Mouse (Mus musculus): Measurements from ENCODE around the gene Mrpl21. TPM values are rescaled to one million over a fixed set of nuclear protein-coding genes. Genes with fewer than 3 reads are reported as not detected.

The Mrpl21 gene
- total RNA-seq, 2 experiments from 2014 or later, result 71.8 to 72.5 TPM

DNA sequence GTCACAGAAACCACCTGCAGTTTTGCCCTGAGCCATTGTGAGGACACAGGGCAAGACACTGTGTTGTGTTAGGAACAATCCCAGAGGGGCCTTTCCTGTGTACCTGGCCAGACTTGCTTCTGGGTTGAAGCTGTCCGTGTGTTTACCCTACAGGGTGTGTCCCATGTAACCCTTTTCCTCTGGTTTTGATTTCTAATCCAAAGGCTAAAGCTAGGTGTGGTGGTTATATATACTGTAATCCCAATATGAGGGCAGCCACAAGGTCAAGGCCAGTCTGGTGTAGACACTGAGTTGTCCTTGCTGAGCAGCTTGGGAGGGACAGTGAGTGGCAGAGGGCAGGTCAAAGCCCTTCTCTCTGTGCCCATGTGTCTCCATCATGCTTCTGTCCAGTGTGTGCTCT lies 53.2 kb downstream of the Mrpl21 start:
- no peak for DNase-seq (ENCODE audit: low spot score in 2 of 2)

DNA sequence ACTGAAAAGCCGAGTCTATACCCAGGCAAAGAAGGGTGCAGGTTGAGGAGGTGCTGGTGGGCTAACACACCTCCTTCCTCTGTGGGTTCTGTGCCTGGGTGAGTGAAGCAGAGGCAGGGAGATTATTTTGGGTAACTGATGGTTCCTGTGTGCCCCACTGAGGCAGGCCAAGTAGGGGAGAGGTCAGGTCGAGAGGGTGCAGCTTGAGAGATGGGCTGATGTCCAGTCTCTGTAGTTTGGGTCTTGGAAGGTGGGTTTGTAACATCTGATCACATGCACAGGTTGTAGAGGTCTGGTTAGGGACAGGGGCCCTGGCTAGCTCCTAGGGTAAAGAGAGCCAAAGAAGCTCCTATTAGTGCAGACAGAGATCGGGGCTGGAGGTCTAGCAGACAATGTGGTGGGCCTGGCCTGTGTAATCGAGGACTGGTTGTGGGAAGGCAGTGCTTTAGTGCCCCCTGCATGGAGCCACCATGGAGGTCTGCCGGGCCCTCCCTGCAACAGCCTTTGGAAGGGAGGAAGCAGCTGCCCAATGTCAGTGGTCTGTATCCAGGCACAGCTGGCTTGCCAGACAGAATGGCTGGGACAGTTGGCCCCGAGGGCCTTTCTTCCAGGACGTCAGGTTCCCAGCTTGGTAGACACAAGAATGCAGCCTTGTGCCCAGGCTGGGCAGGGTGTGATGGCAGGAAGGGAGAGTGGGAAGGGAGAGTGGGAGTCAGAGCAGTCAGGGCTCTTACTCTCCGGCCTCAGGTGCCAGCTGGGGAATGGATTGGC lies 54.0 kb downstream of the Mrpl21 start:
- no peak for DNase-seq (ENCODE audit: low spot score in 2 of 2)

DNA sequence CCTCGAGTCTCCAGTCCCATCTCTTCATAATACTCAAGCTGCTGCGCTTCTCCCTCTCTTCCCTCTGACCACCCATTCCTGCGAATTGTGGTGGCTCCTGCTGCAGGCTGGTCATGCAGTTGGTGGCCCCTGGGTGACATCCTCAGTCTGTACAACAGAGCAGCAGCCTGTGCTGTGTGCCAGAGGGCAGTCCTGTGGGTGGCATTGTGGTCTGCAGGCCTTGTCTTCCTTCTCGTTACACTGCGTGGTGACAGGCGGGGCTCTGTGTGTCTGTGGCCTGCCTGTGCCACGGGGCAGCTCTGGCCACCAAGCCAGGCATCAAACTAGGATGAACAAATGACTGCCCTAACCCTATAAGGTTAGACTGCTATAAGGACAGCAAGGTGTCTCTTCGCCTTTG lies 56.5 kb downstream of the Mrpl21 start:
- DNase-seq (ENCODE audit: low spot score in 2 of 2), result no peak

DNA sequence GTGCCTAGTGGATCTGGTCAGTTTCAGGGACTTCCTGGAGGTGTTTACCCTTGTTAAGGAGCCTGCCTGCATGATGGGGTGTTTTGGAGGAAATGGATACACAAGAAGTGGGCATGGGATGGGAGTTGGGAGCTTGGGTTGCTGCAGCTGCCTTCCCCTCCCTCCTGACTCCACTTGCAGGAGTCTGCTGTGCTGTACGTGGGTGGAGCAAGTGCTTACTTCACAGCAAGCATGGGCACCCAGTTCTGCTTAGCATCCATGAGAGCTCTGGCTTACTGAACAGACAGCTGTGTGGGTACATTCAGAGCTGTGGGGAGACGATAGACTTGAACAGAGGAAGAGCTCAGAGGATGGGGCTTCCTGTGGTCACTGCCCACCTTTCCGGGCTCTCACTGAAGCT lies 58.3 kb downstream of the Mrpl21 start:
- no peak for DNase-seq (ENCODE audit: low spot score in 2 of 2)

Small RNA genes within 50 kb of the gene (microRNA-seq; reads per million reads assigned to microRNA genes)
- 0 reads per million in 2 experiments for gene Mir6984 (ENCODE audit: borderline number of aligned reads in 2 of 2)

Other genes starting within 250 kb of the Mrpl21 start
- gene Ighmbp2, start 116 bp downstream of the Mrpl21 start, total RNA-seq (2021), result 1 to 10 TPM; 4.9 to 6.2 TPM
- 100 to 1,000 TPM; 135 to 368 TPM for gene Cpt1a, start 39.4 kb downstream of the Mrpl21 start, total RNA-seq (2021)
- gene Tesmin, start 106.0 kb downstream of the Mrpl21 start, total RNA-seq (2021), result under 1 TPM; 0.17 to 0.26 TPM
- 10 to 100 TPM; 56.8 to 67.0 TPM for gene Gal, start 131.6 kb downstream of the Mrpl21 start, total RNA-seq (2021)